Mouse (Mus musculus): ENCODE measurements around the gene Exoc6. TPM values are rescaled to one million over a fixed set of nuclear protein-coding genes. Genes with fewer than 3 reads are reported as not detected.

Gene Exoc6
- total and polyA plus RNA-seq, 3 experiments: 30.2 to 41.2 TPM; not detected in 1

GRCm38 (mm10) chr19:37559286-37560079 lies 9.3 kb downstream of the Exoc6 start:
- TF ChIP-seq MXI1 (IDR thresholded peaks at IDR 0.05; ENCODE audit: low read depth, low read length) (no peak), MYC (IDR thresholded peaks at IDR 0.05; ENCODE audit: low read depth, low read length) (no peak), POLR2AphosphoS2 (IDR thresholded peaks at IDR 0.05; ENCODE audit: low read length) (no peak), MAZ (IDR thresholded peaks at IDR 0.05; ENCODE audit: low read depth, low read length) (no peak), MEF2A (IDR thresholded peaks at IDR 0.05; ENCODE audit: extremely low read depth, insufficient replicate concordance, low read depth, low read length, poor library complexity, severe bottlenecking) (no peak), UBTF (IDR thresholded peaks at IDR 0.05; ENCODE audit: borderline replicate concordance, insufficient read depth, low read depth, low read length) (no peak), TBP (IDR thresholded peaks at IDR 0.05; ENCODE audit: low read depth, low read length) (0 out of 2 replicates have a peak, but pooled peaks have one; percentile 25), RAD21 (IDR thresholded peaks at IDR 0.05; ENCODE audit: low read depth, low read length) (peak; percentile 33), ZC3H11A (IDR thresholded peaks at IDR 0.05; ENCODE audit: low read depth, low read length) (no peak), RCOR1 (IDR thresholded peaks at IDR 0.05; ENCODE audit: low read depth, low read length) (no peak), SIN3A (IDR thresholded peaks at IDR 0.05; ENCODE audit: low read length) (no peak), KAT2A (conservative IDR thresholded peaks at IDR 0.05; ENCODE audit: low read depth, low read length) (no peak), POLR2AphosphoS5 (IDR thresholded peaks at IDR 0.05; ENCODE audit: borderline replicate concordance, low read depth, low read length) (no peak), MAFK (IDR thresholded peaks at IDR 0.05; ENCODE audit: borderline replicate concordance, low read depth, low read length) (no peak), JUND (IDR thresholded peaks at IDR 0.05; ENCODE audit: low read depth, low read length) (no peak), CHD2 (IDR thresholded peaks at IDR 0.05; ENCODE audit: low read length) (no peak), SMC3 (IDR thresholded peaks at IDR 0.05; ENCODE audit: low read depth, low read length) (peak; percentile 34; the same call in 1 of the 2 replicates), CTCF (IDR thresholded peaks at IDR 0.05 in 2 of 3, conservative IDR thresholded peaks at IDR 0.05 in 1 of 3; ENCODE audit: control insufficient read depth in 1 of 3, insufficient read depth in 1 of 3, low read depth in 2 of 3, low read length in 3 of 3, poor library complexity in 1 of 3, severe bottlenecking in 1 of 3) (peak; percentile 13 to 59 (median 13); a peak in 2 of 6 replicates)
- H3K4me1 ChIP-seq (ENCODE audit: control insufficient read depth in 1 of 2, insufficient read depth in 2 of 2, low read length in 2 of 2): peaks cover 61 to 63% of the 10 kb centered on the region in 2 experiments
- H3K4me3 ChIP-seq (ENCODE audit: control insufficient read depth in 1 of 2, insufficient read depth in 1 of 2, low read depth in 2 of 2, low read length in 2 of 2): no peak overlapping the region
- peak overlapping the region; percentile 12 for H3K9ac ChIP-seq (ENCODE audit: control insufficient read depth, low read depth, low read length, poor library complexity, severe bottlenecking)
- no peaks in the 10 kb centered on the region for H3K27me3 ChIP-seq (ENCODE audit: control insufficient read depth in 1 of 2, insufficient read depth in 2 of 2, low read length in 2 of 2)
- peaks cover 46% of the 10 kb centered on the region for H3K79me2 ChIP-seq (ENCODE audit: control insufficient read depth, insufficient read depth, low read length, poor library complexity)
- DNase-seq (ENCODE audit: low read depth, low spot score): peak; percentile 68
- H3K27ac ChIP-seq (ENCODE audit: control insufficient read depth, low read depth, low read length): peak overlapping the region; percentile 44
- no peaks in the 10 kb centered on the region for H3K9me3 ChIP-seq (replicated peaks; ENCODE audit: insufficient read depth, low read length)
- peaks cover 2 to 68% of the 10 kb centered on the region in 2 experiments; a peak in 3 of 4 replicates for H3K36me3 ChIP-seq (ENCODE audit: control insufficient read depth in 1 of 2, insufficient read depth in 2 of 2, low read length in 2 of 2)

- Histone ChIP-seq H3K36me3 (ENCODE audit: control insufficient read depth in 1 of 2, insufficient read depth in 2 of 2, low read length in 2 of 2) (peaks cover 2 to 65% of the 10 kb centered on the region in 2 experiments; a peak in 3 of 4 replicates), H3K27ac (ENCODE audit: control insufficient read depth, low read depth, low read length) (peak overlapping the region; percentile 44), H3K9me3 (replicated peaks; ENCODE audit: insufficient read depth, low read length) (no peaks in the 10 kb centered on the region), H3K27me3 (ENCODE audit: control insufficient read depth in 1 of 2, insufficient read depth in 2 of 2, low read length in 2 of 2) (no peaks in the 10 kb centered on the region), H3K79me2 (ENCODE audit: control insufficient read depth, insufficient read depth, low read length, poor library complexity) (peaks cover 48% of the 10 kb centered on the region), H3K9ac (ENCODE audit: control insufficient read depth, low read depth, low read length, poor library complexity, severe bottlenecking) (peak overlapping the region; percentile 2; the same call in 1 of the 2 replicates), H3K4me3 (ENCODE audit: control insufficient read depth in 1 of 2, insufficient read depth in 1 of 2, low read depth in 2 of 2, low read length in 2 of 2) (no peak overlapping the region), H3K4me1 (ENCODE audit: control insufficient read depth in 1 of 2, insufficient read depth in 2 of 2, low read length in 2 of 2) (peaks cover 58% of the 10 kb centered on the region in 2 experiments)
- TF ChIP-seq ZKSCAN1 (IDR thresholded peaks at IDR 0.05; ENCODE audit: low read depth, low read length) (no peak), ZNF384 (IDR thresholded peaks at IDR 0.05; ENCODE audit: low read depth, low read length) (no peak), USF2 (IDR thresholded peaks at IDR 0.05; ENCODE audit: borderline replicate concordance in 1 of 2, insufficient read depth in 1 of 2, low read depth in 1 of 2, low read length in 2 of 2) (no peak), GATA1 (IDR thresholded peaks at IDR 0.05; ENCODE audit: low read depth, low read length) (no peak), RAD21 (IDR thresholded peaks at IDR 0.05; ENCODE audit: low read depth, low read length) (no peak), ELF1 (IDR thresholded peaks at IDR 0.05; ENCODE audit: low read depth, low read length) (no peak), EP300 (IDR thresholded peaks at IDR 0.05; ENCODE audit: low read depth in 1 of 2, low read length in 2 of 2) (no peak), MYC (IDR thresholded peaks at IDR 0.05; ENCODE audit: low read depth, low read length) (no peak), ZC3H11A (IDR thresholded peaks at IDR 0.05; ENCODE audit: low read depth, low read length) (no peak), BHLHE40 (IDR thresholded peaks at IDR 0.05; ENCODE audit: borderline replicate concordance, low read depth, low read length) (no peak), GABPA (IDR thresholded peaks at IDR 0.05; ENCODE audit: low read depth, low read length) (no peak), CHD2 (IDR thresholded peaks at IDR 0.05; ENCODE audit: low read length) (no peak), SMC3 (IDR thresholded peaks at IDR 0.05; ENCODE audit: low read depth, low read length) (no peak), MYB (IDR thresholded peaks at IDR 0.05; ENCODE audit: low read depth, low read length) (no peak)
- DNase-seq (ENCODE audit: low read depth, low spot score): no peak
These were observed 9.8 kb downstream of the Exoc6 start for GRCm38 (mm10) chr19:37560080-37560427.
